Mouse (Mus musculus) urinary bladder, postnatal 36 days (tissue): ENCODE measurements around the gene Fmo1.

Experiments
- DNase-seq, 2 experiments: peaks; one replicate each; pipeline ENCODE4 v3.0.0; 2022; ENCODE audit warnings: low spot score in 2 of 2, mixed read lengths in 1 of 2

Gene Fmo1

GRCm38 (mm10) chr1:162866280-162866681 lies at the start of gene Fmo1:
TSS of gene Fmo1 (minus strand) at chr1:162866610.
- no peak for DNase-seq

GRCm38 (mm10) chr1:162914932-162915556 lies 48.6 kb upstream of the Fmo1 start:
- DNase-seq, result no peak

- DNase-seq, result no peak
These were observed 45.7 kb upstream of the Fmo1 start for GRCm38 (mm10) chr1:162912085-162912484.

- no peak for DNase-seq
These were observed 35.5 kb upstream of the Fmo1 start for GRCm38 (mm10) chr1:162901879-162902278.

- peak; percentile 39 to 62 for DNase-seq
These were observed 31.7 kb upstream of the Fmo1 start, which contains the start of gene Fmo2 for GRCm38 (mm10) chr1:162897838-162898811. TSS of gene Fmo2 (minus strand) at chr1:162898726.

GRCm38 (mm10) chr1:162895900-162896299 lies 29.5 kb upstream of the Fmo1 start:
- peak; percentile 70 to 77 for DNase-seq

- no peak for DNase-seq
These were observed 26.6 kb upstream of the Fmo1 start for GRCm38 (mm10) chr1:162893014-162893413.

GRCm38 (mm10) chr1:162891980-162892451 lies 25.6 kb upstream of the Fmo1 start:
- DNase-seq, result peak in 1 of 2 experiments; percentile 56

- DNase-seq, result no peak
These were observed 22.2 kb upstream of the Fmo1 start for GRCm38 (mm10) chr1:162888646-162889045.

GRCm38 (mm10) chr1:162887644-162888043 lies 21.2 kb upstream of the Fmo1 start:
- no peak for DNase-seq

- DNase-seq, result no peak
These were observed 19.9 kb upstream of the Fmo1 start for GRCm38 (mm10) chr1:162886138-162886816.

- DNase-seq, result peak in 1 of 2 experiments; percentile 25
These were observed 16.3 kb upstream of the Fmo1 start for GRCm38 (mm10) chr1:162882681-162883080.

GRCm38 (mm10) chr1:162879595-162880369 lies 13.4 kb upstream of the Fmo1 start:
- peak; percentile 51 to 68 for DNase-seq

- DNase-seq, result no peak
These were observed 8.7 kb upstream of the Fmo1 start for GRCm38 (mm10) chr1:162875091-162875490.

- DNase-seq, result no peak
These were observed 5.4 kb upstream of the Fmo1 start for GRCm38 (mm10) chr1:162871701-162872311.

GRCm38 (mm10) chr1:162870978-162871377 lies 4.6 kb upstream of the Fmo1 start:
- no peak for DNase-seq

GRCm38 (mm10) chr1:162867396-162867795 lies 986 bp upstream of the Fmo1 start:
- no peak for DNase-seq

- no peak for DNase-seq
These were observed 948 bp downstream of the Fmo1 start for GRCm38 (mm10) chr1:162865493-162865830.

GRCm38 (mm10) chr1:162864816-162865492 lies 1.5 kb downstream of the Fmo1 start:
- DNase-seq, result no peak

- DNase-seq, result no peak
These were observed 2.1 kb downstream of the Fmo1 start for GRCm38 (mm10) chr1:162864279-162864678.
